Mouse (Mus musculus): Measurements from ENCODE around the gene Tekt4. TPM values are rescaled to one million over a fixed set of nuclear protein-coding genes. Genes with fewer than 3 reads are reported as not detected.

The Tekt4 gene
- polyA plus RNA-seq, 1 experiment from 2014 or later: 0.81 TPM

- Histone ChIP-seq H3K9me3 (replicated peaks; ENCODE audit: control insufficient read depth, low read length) (no peaks in the 10 kb centered on the region; the same call in 1 of the 2 replicates), H3K27ac (ENCODE audit: low read length) (no peak overlapping the region), H3K4me1 (ENCODE audit: control insufficient read depth, insufficient read depth, low read length) (no peaks in the 10 kb centered on the region), H3K4me2 (ENCODE audit: low read depth, low read length) (no peak overlapping the region), H3K9ac (ENCODE audit: low read length) (no peak overlapping the region), H3K36me3 (ENCODE audit: control insufficient read depth, insufficient read depth) (no peaks in the 10 kb centered on the region), H3K4me3 (ENCODE audit: low read length) (no peak overlapping the region), H3K27me3 (ENCODE audit: control insufficient read depth, insufficient read depth, low read length) (peaks cover 2% of the 10 kb centered on the region; the same call in 1 of the 2 replicates)
- WGBS: 81% methylated on average over 9 of the region's 10 CpGs
- ATAC-seq (replicated peaks; ENCODE audit: extremely low read depth, insufficient read depth, low FRiP score): no peak
These were observed 55.8 kb downstream of the Tekt4 start for GRCm38 (mm10) chr17:25510074-25510830.

- Histone ChIP-seq H3K9ac (ENCODE audit: low read length) (no peak overlapping the region), H3K9me3 (replicated peaks; ENCODE audit: control insufficient read depth, low read length) (no peaks in the 10 kb centered on the region; the same call in 1 of the 2 replicates), H3K36me3 (ENCODE audit: control insufficient read depth, insufficient read depth) (no peaks in the 10 kb centered on the region), H3K4me2 (ENCODE audit: low read depth, low read length) (no peak overlapping the region), H3K27ac (ENCODE audit: low read length) (no peak overlapping the region), H3K27me3 (ENCODE audit: control insufficient read depth, insufficient read depth, low read length) (peaks cover 2% of the 10 kb centered on the region), H3K4me3 (ENCODE audit: low read length) (no peak overlapping the region), H3K4me1 (ENCODE audit: control insufficient read depth, insufficient read depth, low read length) (no peaks in the 10 kb centered on the region)
- 66% methylated on average over 3 of the region's 3 CpGs for WGBS
- no peak for ATAC-seq (replicated peaks; ENCODE audit: extremely low read depth, insufficient read depth, low FRiP score)
These were observed 57.5 kb downstream of the Tekt4 start for GRCm38 (mm10) chr17:25511876-25512275.

DNA sequence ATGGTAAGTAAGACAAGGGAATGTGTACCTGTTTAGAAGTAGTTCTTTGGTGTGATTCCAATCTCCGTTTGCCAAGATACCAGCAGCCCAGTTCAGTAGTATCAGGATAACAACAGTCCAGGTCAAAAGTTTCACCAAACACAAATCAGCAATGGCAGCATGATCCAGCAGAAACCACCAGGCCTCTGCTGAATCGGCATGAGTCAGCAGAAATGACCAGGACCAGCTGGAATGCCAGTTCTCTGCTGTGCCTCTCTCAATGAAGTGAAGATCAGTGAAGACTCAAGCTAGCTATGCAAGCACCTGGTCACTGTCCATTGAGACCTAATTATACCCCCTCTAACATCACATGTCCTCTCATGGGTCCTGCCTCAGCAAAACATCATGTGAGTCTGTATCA is 59.6 kb downstream of the Tekt4 start:
- Histone ChIP-seq H3K27me3 (ENCODE audit: control insufficient read depth, insufficient read depth, low read length) (peaks cover 2% of the 10 kb centered on the region), H3K27ac (ENCODE audit: low read length) (no peak overlapping the region), H3K9ac (ENCODE audit: low read length) (no peak overlapping the region), H3K4me2 (ENCODE audit: low read depth, low read length) (no peak overlapping the region), H3K4me1 (ENCODE audit: control insufficient read depth, insufficient read depth, low read length) (no peaks in the 10 kb centered on the region), H3K36me3 (ENCODE audit: control insufficient read depth, insufficient read depth) (no peaks in the 10 kb centered on the region), H3K4me3 (ENCODE audit: low read length) (no peak overlapping the region), H3K9me3 (replicated peaks; ENCODE audit: control insufficient read depth, low read length) (no peaks in the 10 kb centered on the region; the same call in 1 of the 2 replicates)
- ATAC-seq (replicated peaks; ENCODE audit: extremely low read depth, insufficient read depth, low FRiP score): no peak
- 86% methylated on average over 2 of the region's 2 CpGs for WGBS

DNA sequence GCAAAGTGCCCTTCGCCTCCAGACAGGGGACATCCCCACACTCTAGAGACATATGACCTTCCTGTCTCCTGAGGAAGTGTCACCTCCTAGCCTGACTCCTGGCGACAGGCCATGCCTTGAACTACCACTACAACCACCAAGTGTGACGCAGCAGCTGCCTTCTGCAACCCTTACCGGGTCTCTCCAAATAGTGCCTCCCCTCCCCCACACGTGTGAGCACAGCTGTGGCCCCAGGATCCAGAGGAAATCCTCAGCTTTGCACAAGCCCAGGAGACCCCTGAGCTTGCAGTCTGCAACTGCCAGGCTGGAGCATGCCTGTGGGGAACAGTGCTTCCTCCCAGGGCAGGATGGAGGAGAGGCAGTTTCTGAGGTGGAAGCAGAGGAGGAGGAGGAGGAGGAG is 61.9 kb downstream of the Tekt4 start:
- Histone ChIP-seq H3K4me3 (ENCODE audit: low read length) (no peak overlapping the region), H3K36me3 (ENCODE audit: control insufficient read depth, insufficient read depth) (no peaks in the 10 kb centered on the region), H3K9ac (ENCODE audit: low read length) (no peak overlapping the region), H3K4me1 (ENCODE audit: control insufficient read depth, insufficient read depth, low read length) (no peaks in the 10 kb centered on the region), H3K27ac (ENCODE audit: low read length) (no peak overlapping the region), H3K9me3 (replicated peaks; ENCODE audit: control insufficient read depth, low read length) (no peaks in the 10 kb centered on the region; the same call in 1 of the 2 replicates), H3K27me3 (ENCODE audit: control insufficient read depth, insufficient read depth, low read length) (no peaks in the 10 kb centered on the region; the same call in 1 of the 2 replicates), H3K4me2 (ENCODE audit: low read depth, low read length) (no peak overlapping the region)
- WGBS: 16% methylated on average over 5 of the region's 5 CpGs
- ATAC-seq (replicated peaks; ENCODE audit: extremely low read depth, insufficient read depth, low FRiP score): no peak

DNA sequence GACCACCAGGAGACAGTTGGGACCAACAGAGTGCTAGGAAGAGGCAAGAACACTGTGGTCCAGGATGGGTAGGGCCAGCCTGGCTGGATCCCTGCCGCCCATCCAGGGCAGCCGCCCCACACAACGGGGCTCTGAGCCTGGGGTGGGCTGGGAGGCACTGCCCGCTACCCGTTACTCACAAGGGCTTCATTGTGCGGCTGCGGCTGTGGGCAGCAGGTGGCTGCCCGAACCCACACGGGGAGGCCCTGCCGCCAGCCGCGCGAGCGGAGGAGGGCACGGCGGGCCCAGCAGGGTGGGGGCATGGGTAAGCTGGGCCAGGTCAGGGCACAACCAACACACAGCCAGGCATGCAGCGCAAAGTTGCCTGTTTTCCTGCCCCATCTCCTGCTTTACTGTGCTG is 63.7 kb downstream of the Tekt4 start:
- 92% methylated on average over 17 of the region's 17 CpGs for WGBS

GRCm38 (mm10) chr17:25519511-25519910 is 65.1 kb downstream of the Tekt4 start:
- WGBS: 80% methylated on average over 5 of the region's 5 CpGs
- H3K4me3 ChIP-seq (ENCODE audit: low read length): no peak overlapping the region
- H3K36me3 ChIP-seq (ENCODE audit: control insufficient read depth, insufficient read depth): no peaks in the 10 kb centered on the region
- no peaks in the 10 kb centered on the region; the same call in 1 of the 2 replicates for H3K27me3 ChIP-seq (ENCODE audit: control insufficient read depth, insufficient read depth, low read length)
- no peak overlapping the region for H3K27ac ChIP-seq (ENCODE audit: low read length)
- no peaks in the 10 kb centered on the region for H3K9me3 ChIP-seq (replicated peaks; ENCODE audit: control insufficient read depth, low read length)
- H3K9ac ChIP-seq (ENCODE audit: low read length): no peak overlapping the region
- ATAC-seq (replicated peaks; ENCODE audit: extremely low read depth, insufficient read depth, low FRiP score): no peak
- no peak overlapping the region for H3K4me2 ChIP-seq (ENCODE audit: low read depth, low read length)
- no peaks in the 10 kb centered on the region for H3K4me1 ChIP-seq (ENCODE audit: control insufficient read depth, insufficient read depth, low read length)

More for the DNA sequence above, 63.7 kb downstream of the Tekt4 start:
- Histone ChIP-seq H3K4me2 (ENCODE audit: low read depth, low read length) (no peak overlapping the region), H3K9ac (ENCODE audit: low read length) (no peak overlapping the region), H3K9me3 (replicated peaks; ENCODE audit: control insufficient read depth, low read length) (no peaks in the 10 kb centered on the region; the same call in 1 of the 2 replicates), H3K27me3 (ENCODE audit: control insufficient read depth, insufficient read depth, low read length) (no peaks in the 10 kb centered on the region; the same call in 1 of the 2 replicates), H3K36me3 (ENCODE audit: control insufficient read depth, insufficient read depth) (no peaks in the 10 kb centered on the region), H3K4me1 (ENCODE audit: control insufficient read depth, insufficient read depth, low read length) (no peaks in the 10 kb centered on the region), H3K4me3 (ENCODE audit: low read length) (no peak overlapping the region), H3K27ac (ENCODE audit: low read length) (no peak overlapping the region)
- ATAC-seq (replicated peaks; ENCODE audit: extremely low read depth, insufficient read depth, low FRiP score): no peak

DNA sequence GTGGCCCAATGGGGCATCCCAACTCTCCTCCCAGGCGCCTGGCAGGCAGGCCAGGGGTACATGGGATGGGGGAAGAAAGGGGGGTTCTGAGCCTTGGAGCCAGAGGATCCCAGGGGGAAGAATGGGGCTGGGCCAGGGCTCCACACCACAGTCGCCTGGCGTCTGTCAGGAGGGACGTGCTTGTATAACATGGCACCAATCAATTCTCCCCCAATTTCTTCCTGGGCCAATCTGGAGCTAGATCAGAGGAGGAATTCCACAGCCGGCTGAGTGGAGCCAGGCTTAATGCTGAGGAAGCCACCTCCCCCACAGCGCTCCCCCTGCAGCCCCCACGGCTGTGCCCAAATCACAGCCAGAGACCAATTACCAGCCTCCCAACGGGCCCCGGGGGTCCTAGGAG is 66.1 kb downstream of the Tekt4 start:
- no peak for ATAC-seq (replicated peaks; ENCODE audit: extremely low read depth, insufficient read depth, low FRiP score)
- Histone ChIP-seq H3K4me3 (ENCODE audit: low read length) (no peak overlapping the region), H3K9ac (ENCODE audit: low read length) (no peak overlapping the region), H3K4me1 (ENCODE audit: control insufficient read depth, insufficient read depth, low read length) (no peaks in the 10 kb centered on the region), H3K9me3 (replicated peaks; ENCODE audit: control insufficient read depth, low read length) (no peaks in the 10 kb centered on the region), H3K4me2 (ENCODE audit: low read depth, low read length) (no peak overlapping the region), H3K27me3 (ENCODE audit: control insufficient read depth, insufficient read depth, low read length) (no peaks in the 10 kb centered on the region; the same call in 1 of the 2 replicates), H3K36me3 (ENCODE audit: control insufficient read depth, insufficient read depth) (no peaks in the 10 kb centered on the region), H3K27ac (ENCODE audit: low read length) (no peak overlapping the region)
- WGBS: 30% methylated on average over 9 of the region's 9 CpGs

DNA sequence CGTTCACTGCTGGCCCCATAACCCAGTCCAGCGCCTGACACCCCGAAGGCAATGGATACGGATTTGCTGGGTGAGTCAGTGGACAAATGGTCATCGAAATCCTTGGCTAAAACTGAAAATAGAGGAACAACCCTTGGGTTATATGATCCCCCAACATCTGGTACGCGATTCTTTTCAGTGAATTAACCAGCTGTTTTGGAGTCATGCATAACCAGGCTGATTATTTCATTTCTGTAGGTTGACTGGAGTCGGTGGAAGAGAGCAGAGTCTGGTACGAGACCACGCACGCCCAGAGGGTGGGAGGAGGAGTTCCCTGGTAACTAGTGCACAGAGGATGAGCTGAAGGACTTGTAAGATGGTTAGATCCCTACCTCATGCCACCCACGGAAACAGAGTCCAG is 67.7 kb downstream of the Tekt4 start:
- no peak overlapping the region for H3K4me2 ChIP-seq (ENCODE audit: low read depth, low read length)
- no peak overlapping the region for H3K27ac ChIP-seq (ENCODE audit: low read length)
- WGBS: 82% methylated on average over 12 of the region's 12 CpGs
- no peaks in the 10 kb centered on the region for H3K9me3 ChIP-seq (replicated peaks; ENCODE audit: control insufficient read depth, low read length)
- no peaks in the 10 kb centered on the region for H3K36me3 ChIP-seq (ENCODE audit: control insufficient read depth, insufficient read depth)
- 0 out of 2 replicates have a peak, but pooled peaks cover 4% of the 10 kb centered on the region for H3K4me1 ChIP-seq (ENCODE audit: control insufficient read depth, insufficient read depth, low read length)
- H3K4me3 ChIP-seq (ENCODE audit: low read length): no peak overlapping the region
- no peak for ATAC-seq (replicated peaks; ENCODE audit: extremely low read depth, insufficient read depth, low FRiP score)
- no peaks in the 10 kb centered on the region; the same call in 1 of the 2 replicates for H3K27me3 ChIP-seq (ENCODE audit: control insufficient read depth, insufficient read depth, low read length)
- no peak overlapping the region for H3K9ac ChIP-seq (ENCODE audit: low read length)
